Mouse (Mus musculus) testis, adult 2 months (tissue): ENCODE measurements around the gene Tceal8. TPM values are rescaled to one million over a fixed set of nuclear protein-coding genes. Genes with fewer than 3 reads are reported as not detected.

Source experiments
- H3K27ac ChIP-seq: fragments of 200-500 bp; 2 replicates; pipeline ENCODE4 v1.5.1; 2012; ENCODE audit warnings: low read depth, low read length; ENCODE audit not compliant: control insufficient read depth, insufficient read depth
- H3K27me3 ChIP-seq: fragments of 200-500 bp; 2 replicates; pipeline ENCODE4 v1.6.1; 2012; ENCODE audit warnings: mild to moderate bottlenecking, low read length, moderate library complexity; ENCODE audit not compliant: control insufficient read depth, insufficient read depth
- H3K36me3 ChIP-seq: fragments of 200-500 bp; 2 replicates; pipeline ENCODE4 v1.6.1; 2012; ENCODE audit warnings: mild to moderate bottlenecking, low read length; ENCODE audit not compliant: control insufficient read depth, insufficient read depth
- H3K4me1 ChIP-seq: fragments of 200-500 bp; 2 replicates; pipeline ENCODE4 v1.6.1; 2012; ENCODE audit warnings: low read length; ENCODE audit not compliant: control insufficient read depth, insufficient read depth
- H3K4me3 ChIP-seq: fragments of 200-500 bp; 2 replicates; pipeline ENCODE4 v1.5.1; 2012; ENCODE audit warnings: low read depth, mild to moderate bottlenecking, low read length, moderate library complexity, mixed read lengths; ENCODE audit not compliant: control insufficient read depth
- CTCF ChIP-seq: fragments of 200-500 bp; IDR thresholded peaks from 2 replicates; pipeline ENCODE4 v1.5.1; 2012; ENCODE audit warnings: low read depth, mild to moderate bottlenecking, inconsistent platforms, low read length, moderate library complexity; ENCODE audit not compliant: control insufficient read depth, insufficient read depth, insufficient replicate concordance
- POLR2A ChIP-seq: fragments of 200-500 bp; IDR thresholded peaks from 2 replicates; pipeline ENCODE4 v1.6.1; 2012; ENCODE audit warnings: low read depth, mild to moderate bottlenecking, inconsistent platforms, low read length, moderate library complexity; ENCODE audit not compliant: control insufficient read depth
- polyA plus RNA-seq: library from polyadenylated mRNA; depleted of rRNA; stranded (reverse); fragments of >200 nt; gene quantifications from 2 replicates; pipeline ENCODE4 v1.2.3, GENCODE M21; 2012; rRNA removed

The Tceal8 gene
- polyA plus RNA-seq, 1 experiment = 4.2 TPM

GRCm38 (mm10) chrX:136127038-136127743, 45.0 kb downstream of the Tceal8 start:
- Histone ChIP-seq H3K27me3 (no peaks in the 10 kb centered on the region), H3K36me3 (no peaks in the 10 kb centered on the region), H3K4me3 (no peak overlapping the region), H3K27ac (no peak overlapping the region), H3K4me1 (no peaks in the 10 kb centered on the region)
- no peak for TF ChIP-seq CTCF
- TF ChIP-seq POLR2A = no peak

Other genes starting within 250 kb of the Tceal8 start
- 4.9 and 7.1 TPM in 2 replicates for gene Arxes2, start 178.5 kb downstream of the Tceal8 start, polyA plus RNA-seq
- 0.33 and 0.38 TPM in 2 replicates for gene Arxes1, start 139.0 kb downstream of the Tceal8 start, polyA plus RNA-seq
- 3.1 and 3.9 TPM in 2 replicates for gene Bex2, start 104.1 kb downstream of the Tceal8 start, polyA plus RNA-seq
- 42.6 and 67.8 TPM in 2 replicates for gene Nxf3, start 87.1 kb downstream of the Tceal8 start, polyA plus RNA-seq
- gene Bex4, start 33.3 kb downstream of the Tceal8 start, polyA plus RNA-seq = 13.1 and 17.0 TPM in 2 replicates
- not detected in 2 replicates for gene Tceal5, start 31.5 kb upstream of the Tceal8 start, polyA plus RNA-seq
- gene Tceal7, start 42.4 kb upstream of the Tceal8 start, polyA plus RNA-seq = not detected in 2 replicates
- gene Bex1, start 43.2 kb upstream of the Tceal8 start, polyA plus RNA-seq = 1.9 and 2.2 TPM in 2 replicates
- gene Tceal9, start 72.7 kb upstream of the Tceal8 start, polyA plus RNA-seq = 7.4 and 9.7 TPM in 2 replicates
- gene Bex3, start 97.9 kb upstream of the Tceal8 start, polyA plus RNA-seq = 16.1 and 16.4 TPM in 2 replicates